Mouse (Mus musculus) ES-E14 (cell line): ENCODE results near the gene Med13l.

Source experiments
- CHD2 ChIP-seq: IDR thresholded peaks from 2 replicates; pipeline ENCODE4 v1.6.1; 2014; ENCODE audit warnings: mild to moderate bottlenecking, low read depth, low read length, inconsistent platforms
- MAFK ChIP-seq: IDR thresholded peaks from 2 replicates; pipeline ENCODE4 v1.6.1; 2014; ENCODE audit warnings: mild to moderate bottlenecking, low read depth, low read length, inconsistent platforms; ENCODE audit not compliant: insufficient read depth
- ZC3H11A ChIP-seq: IDR thresholded peaks from 2 replicates; pipeline ENCODE4 v1.6.1; 2012; ENCODE audit warnings: low read depth, mild to moderate bottlenecking, inconsistent platforms, low read length, borderline replicate concordance

GRCm38 (mm10) chr5:118596452-118597092, 36.1 kb downstream of the Med13l start:
- TF ChIP-seq ZC3H11A (no peak), CHD2 (no peak), MAFK (no peak)
